Mouse (Mus musculus) testis, adult 2 months (tissue): ENCODE results near the gene Gm48551. TPM values are rescaled to one million over a fixed set of nuclear protein-coding genes. Genes with fewer than 3 reads are reported as not detected.

ENCODE experiments used
- H3K27ac ChIP-seq: fragments of 200-500 bp; 2 replicates; pipeline ENCODE4 v1.5.1; 2012; ENCODE audit warnings: low read depth, low read length; ENCODE audit not compliant: control insufficient read depth, insufficient read depth
- H3K27me3 ChIP-seq: fragments of 200-500 bp; 2 replicates; pipeline ENCODE4 v1.6.1; 2012; ENCODE audit warnings: mild to moderate bottlenecking, low read length, moderate library complexity; ENCODE audit not compliant: control insufficient read depth, insufficient read depth
- H3K36me3 ChIP-seq: fragments of 200-500 bp; 2 replicates; pipeline ENCODE4 v1.6.1; 2012; ENCODE audit warnings: mild to moderate bottlenecking, low read length; ENCODE audit not compliant: control insufficient read depth, insufficient read depth
- H3K4me1 ChIP-seq: fragments of 200-500 bp; 2 replicates; pipeline ENCODE4 v1.6.1; 2012; ENCODE audit warnings: low read length; ENCODE audit not compliant: control insufficient read depth, insufficient read depth
- H3K4me3 ChIP-seq: fragments of 200-500 bp; 2 replicates; pipeline ENCODE4 v1.5.1; 2012; ENCODE audit warnings: low read depth, mild to moderate bottlenecking, low read length, moderate library complexity, mixed read lengths; ENCODE audit not compliant: control insufficient read depth
- CTCF ChIP-seq: fragments of 200-500 bp; IDR thresholded peaks from 2 replicates; pipeline ENCODE4 v1.5.1; 2012; ENCODE audit warnings: low read depth, mild to moderate bottlenecking, inconsistent platforms, low read length, moderate library complexity; ENCODE audit not compliant: control insufficient read depth, insufficient read depth, insufficient replicate concordance
- POLR2A ChIP-seq: fragments of 200-500 bp; IDR thresholded peaks from 2 replicates; pipeline ENCODE4 v1.6.1; 2012; ENCODE audit warnings: low read depth, mild to moderate bottlenecking, inconsistent platforms, low read length, moderate library complexity; ENCODE audit not compliant: control insufficient read depth
- polyA plus RNA-seq: library from polyadenylated mRNA; depleted of rRNA; stranded (reverse); fragments of >200 nt; gene quantifications from 2 replicates; pipeline ENCODE4 v1.2.3, GENCODE M21; 2012

Gene Gm48551
- polyA plus RNA-seq, 1 experiment, result 1.2 TPM

DNA sequence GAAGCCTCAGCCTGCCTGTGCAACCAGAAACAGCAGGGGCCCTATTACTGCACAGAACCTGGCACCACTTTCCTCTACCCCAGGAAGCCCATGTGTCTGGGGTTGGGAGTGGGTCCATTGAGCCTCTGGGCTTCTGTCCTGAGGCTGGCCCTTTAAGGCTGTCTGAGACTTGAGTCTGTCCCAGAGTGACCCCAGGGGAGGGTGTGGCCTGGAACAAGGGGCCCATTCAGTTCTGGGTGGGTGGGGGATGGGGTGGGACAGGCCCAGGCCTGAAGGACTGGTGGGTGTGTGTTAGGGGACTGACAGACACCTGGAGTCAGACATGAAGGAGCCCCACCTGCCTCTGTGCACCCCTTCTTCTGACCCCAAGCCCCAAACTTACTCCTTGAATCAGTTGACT is 30.4 kb downstream of the Gm48551 start:
- TF ChIP-seq CTCF (no peak), POLR2A (no peak)
- H3K27ac ChIP-seq, result peak overlapping the region; percentile 90
- H3K4me1 ChIP-seq, result peaks cover 40% of the 10 kb centered on the region
- no peaks in the 10 kb centered on the region for H3K27me3 ChIP-seq
- H3K36me3 ChIP-seq, result no peaks in the 10 kb centered on the region
- H3K4me3 ChIP-seq, result no peak overlapping the region

DNA sequence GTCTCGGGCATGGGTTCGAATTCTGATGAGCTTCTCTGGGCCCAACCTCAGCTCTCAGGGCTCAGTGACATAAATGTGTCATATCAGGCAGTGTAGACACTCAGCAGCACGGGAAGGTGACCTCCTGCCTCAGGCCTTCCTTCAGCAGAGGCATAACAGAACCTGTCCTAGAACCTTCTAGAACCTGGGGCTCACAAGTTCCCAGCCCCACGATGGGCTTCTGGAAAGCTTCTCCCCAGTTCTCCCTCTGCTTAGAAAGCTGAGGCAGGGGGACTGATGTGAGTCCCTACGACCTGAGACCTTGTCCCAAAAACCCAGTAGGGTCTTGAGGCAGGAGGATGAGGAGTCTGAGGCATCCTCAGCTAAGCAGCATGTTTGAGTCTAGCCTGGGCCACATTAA is 30.9 kb downstream of the Gm48551 start:
- H3K4me1 ChIP-seq, result peaks cover 40% of the 10 kb centered on the region
- TF ChIP-seq CTCF, result no peak
- TF ChIP-seq POLR2A, result no peak
- no peaks in the 10 kb centered on the region for H3K36me3 ChIP-seq
- H3K27me3 ChIP-seq, result no peaks in the 10 kb centered on the region
- no peak overlapping the region for H3K4me3 ChIP-seq
- peak overlapping the region; percentile 56 for H3K27ac ChIP-seq

DNA sequence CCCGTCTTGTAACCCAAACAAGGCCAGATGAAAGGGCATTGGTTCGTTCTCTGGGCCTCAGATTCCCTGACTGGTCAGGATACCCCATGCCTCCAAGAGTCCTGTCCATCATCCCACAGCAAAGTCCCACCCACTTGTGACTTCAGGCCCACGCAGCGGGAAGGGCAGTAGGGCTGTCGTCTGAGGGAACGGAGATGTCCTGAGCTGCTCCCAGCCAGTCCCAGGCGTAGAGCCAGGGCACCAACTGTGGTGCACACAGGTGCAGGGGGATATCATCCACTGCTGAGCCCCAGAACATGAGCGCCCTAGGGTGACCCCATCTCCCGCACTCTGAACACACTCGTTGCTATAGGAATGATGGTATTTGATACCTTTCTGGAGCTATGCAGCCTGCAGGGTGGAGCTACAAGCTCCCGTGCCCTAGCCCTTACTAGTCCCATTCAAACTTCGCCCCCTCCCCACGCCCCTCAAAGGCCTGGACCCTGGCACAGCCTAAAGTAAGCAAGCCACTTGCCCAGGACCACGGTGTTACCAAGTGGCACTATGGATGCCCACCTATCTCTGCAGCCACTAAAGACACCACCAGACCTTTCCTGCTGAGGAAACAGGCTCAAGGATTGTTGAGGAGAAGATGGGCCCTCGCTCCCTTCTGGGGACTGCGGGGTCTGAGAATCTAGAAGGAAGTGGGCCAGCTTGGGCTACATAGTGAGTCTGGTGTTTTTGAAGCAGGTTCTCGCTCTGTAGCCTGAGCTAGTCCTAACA is 31.5 kb downstream of the Gm48551 start:
- Histone ChIP-seq H3K36me3 (no peaks in the 10 kb centered on the region), H3K27me3 (no peaks in the 10 kb centered on the region), H3K4me1 (peaks cover 43% of the 10 kb centered on the region), H3K27ac (peak overlapping the region; percentile 39; the same call in 1 of the 2 replicates), H3K4me3 (no peak overlapping the region)
- TF ChIP-seq CTCF, result no peak
- TF ChIP-seq POLR2A, result no peak

DNA sequence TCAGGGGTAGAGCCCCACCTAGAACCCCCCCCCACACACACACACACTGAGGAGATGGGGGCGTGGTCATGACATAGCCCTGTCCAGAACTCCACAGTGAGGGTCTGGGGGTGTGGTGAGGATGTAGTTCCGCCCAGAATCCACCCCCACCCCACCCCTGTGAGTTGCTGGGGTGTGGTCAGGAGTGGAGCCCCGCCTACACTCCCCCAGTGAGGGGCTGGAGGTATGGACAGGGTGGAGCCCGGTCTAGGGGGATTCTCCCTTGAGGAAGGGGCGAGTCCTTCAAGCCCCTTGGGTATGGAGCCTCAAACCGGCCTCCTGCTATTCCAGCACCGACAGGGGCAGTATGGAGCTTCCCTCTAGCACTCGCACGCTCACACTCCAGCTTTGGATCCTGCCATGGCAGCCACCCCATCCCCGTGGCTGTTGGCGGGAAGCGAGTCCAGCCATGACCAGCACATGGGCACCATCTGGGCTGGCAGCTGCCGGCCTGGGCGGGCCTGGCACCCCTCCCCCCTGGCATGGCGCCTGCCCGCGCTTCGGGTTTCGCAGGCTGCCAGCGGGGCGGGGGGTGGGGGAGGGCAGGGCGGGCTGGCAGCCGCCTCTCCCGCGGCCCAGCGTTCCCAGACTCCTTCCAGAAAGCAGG is 32.4 kb downstream of the Gm48551 start:
- peaks cover 43% of the 10 kb centered on the region for H3K4me1 ChIP-seq
- peak; percentile 49; the same call in 1 of the 2 replicates for TF ChIP-seq CTCF
- no peak for TF ChIP-seq POLR2A
- peak overlapping the region; percentile 44 for H3K4me3 ChIP-seq
- H3K36me3 ChIP-seq, result no peaks in the 10 kb centered on the region
- no peaks in the 10 kb centered on the region for H3K27me3 ChIP-seq
- no peak overlapping the region for H3K27ac ChIP-seq

DNA sequence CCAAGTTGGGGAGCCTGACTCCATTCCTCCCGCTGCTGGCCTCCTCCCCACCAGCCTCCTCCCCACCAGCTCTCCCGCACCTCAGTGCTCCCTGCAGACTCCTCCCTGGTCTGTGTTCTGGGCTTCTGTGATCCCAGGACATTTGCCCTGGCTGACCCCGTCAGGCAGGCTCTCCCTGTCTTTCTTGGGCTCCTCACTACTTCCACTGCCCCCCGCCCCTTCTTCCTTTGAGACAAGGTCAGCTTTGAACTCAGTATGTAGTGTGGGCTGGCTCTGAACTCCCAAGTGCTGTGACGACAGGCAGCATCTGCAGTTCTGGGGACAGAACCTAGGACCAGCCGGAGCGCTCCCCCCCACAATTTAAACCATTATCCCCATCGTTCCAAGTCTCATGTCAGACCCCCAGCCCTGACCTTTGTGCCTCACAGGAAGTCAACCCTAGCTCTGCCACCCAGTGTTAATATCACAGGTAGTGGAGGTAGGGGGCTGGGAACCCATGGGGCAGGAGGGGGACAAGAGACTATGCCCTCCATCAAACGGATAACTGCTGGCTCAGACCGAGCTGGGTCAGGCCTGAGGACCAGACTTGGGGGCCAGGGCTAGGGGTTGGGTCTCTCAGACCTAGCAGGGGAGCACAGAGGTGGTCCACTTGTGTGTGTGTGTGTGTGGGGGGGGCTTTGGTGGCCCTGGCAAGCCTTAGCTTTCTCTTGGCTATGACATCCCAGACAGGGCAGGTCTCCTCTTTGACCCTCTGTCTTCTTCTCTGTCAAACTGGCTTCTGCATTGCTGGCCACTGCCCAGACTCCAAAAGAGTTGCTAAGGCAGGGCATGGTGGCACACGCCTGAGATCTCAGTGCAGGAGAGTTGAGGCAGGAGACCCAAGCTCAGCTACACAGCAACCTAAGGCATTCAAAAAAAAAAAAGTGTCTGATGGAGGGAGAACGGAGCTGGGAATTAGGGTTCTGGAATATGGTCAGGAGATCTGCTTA is 33.3 kb downstream of the Gm48551 start:
- no peak overlapping the region for H3K27ac ChIP-seq
- TF ChIP-seq CTCF, result no peak
- no peak for TF ChIP-seq POLR2A
- H3K27me3 ChIP-seq, result no peaks in the 10 kb centered on the region
- H3K4me3 ChIP-seq, result no peak overlapping the region
- peaks cover 38% of the 10 kb centered on the region for H3K4me1 ChIP-seq
- H3K36me3 ChIP-seq, result no peaks in the 10 kb centered on the region

DNA sequence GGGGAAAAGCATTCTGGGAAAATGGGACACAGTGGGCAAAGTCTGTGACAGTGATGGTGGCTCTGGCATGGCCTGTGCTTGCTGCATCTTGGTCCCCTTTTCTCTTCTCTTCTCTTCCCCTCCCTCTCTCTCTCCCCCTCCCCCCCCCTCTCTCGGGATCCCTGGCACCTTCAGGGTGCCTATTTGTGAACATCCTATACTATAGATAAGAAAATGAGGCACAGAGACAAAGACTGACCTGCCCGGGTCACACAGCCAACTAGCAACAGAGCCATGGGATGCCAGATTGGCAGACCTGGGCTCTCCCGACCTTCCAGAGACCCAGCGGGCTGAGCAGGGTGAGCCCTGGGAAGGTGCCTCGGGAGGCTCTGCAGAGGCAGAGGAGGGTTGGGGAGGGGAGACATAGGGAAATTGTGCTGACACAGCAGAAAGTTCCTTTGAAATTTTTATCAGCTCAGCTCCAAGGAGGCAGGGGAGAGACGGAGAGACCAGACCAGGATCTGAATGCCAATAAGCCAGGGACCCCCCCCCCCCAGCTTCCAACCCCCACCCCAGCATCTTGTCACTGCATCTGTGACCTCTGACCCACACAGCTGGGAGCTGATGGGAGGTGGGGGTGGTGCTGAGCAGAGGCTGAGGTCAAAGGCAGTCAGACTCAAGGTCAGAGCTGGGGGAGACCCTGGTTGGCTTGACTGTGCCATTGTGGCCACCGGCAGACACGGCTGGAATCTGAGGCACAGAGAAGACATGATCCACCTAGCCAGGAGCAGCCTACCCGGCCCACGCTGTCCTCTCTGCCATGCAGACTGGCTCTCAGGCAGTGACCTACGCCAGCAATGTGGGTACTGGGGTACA is 34.2 kb downstream of the Gm48551 start:
- peaks cover 33% of the 10 kb centered on the region for H3K4me1 ChIP-seq
- TF ChIP-seq CTCF, result no peak
- H3K27ac ChIP-seq, result peak overlapping the region; percentile 12; the same call in 1 of the 2 replicates
- no peaks in the 10 kb centered on the region for H3K27me3 ChIP-seq
- peak overlapping the region; percentile 78 for H3K4me3 ChIP-seq
- no peaks in the 10 kb centered on the region for H3K36me3 ChIP-seq
